Mouse (Mus musculus) spleen, postnatal 0 days (tissue): Measurements from ENCODE around the gene Gdpd5. TPM values are rescaled to one million over a fixed set of nuclear protein-coding genes. Genes with fewer than 3 reads are reported as not detected.

Experiments used
- polyA plus RNA-seq: library from polyadenylated mRNA; unstranded; fragments of >200 nt; fragmentation: Nextera tagmentation; extraction: Ambion mirVana; gene quantifications from 2 replicates; pipeline ENCODE4 v1.2.1, GENCODE M21; 2015

Gene Gdpd5
- 4.0 and 5.3 TPM in 2 replicates for polyA plus RNA-seq

DNA sequence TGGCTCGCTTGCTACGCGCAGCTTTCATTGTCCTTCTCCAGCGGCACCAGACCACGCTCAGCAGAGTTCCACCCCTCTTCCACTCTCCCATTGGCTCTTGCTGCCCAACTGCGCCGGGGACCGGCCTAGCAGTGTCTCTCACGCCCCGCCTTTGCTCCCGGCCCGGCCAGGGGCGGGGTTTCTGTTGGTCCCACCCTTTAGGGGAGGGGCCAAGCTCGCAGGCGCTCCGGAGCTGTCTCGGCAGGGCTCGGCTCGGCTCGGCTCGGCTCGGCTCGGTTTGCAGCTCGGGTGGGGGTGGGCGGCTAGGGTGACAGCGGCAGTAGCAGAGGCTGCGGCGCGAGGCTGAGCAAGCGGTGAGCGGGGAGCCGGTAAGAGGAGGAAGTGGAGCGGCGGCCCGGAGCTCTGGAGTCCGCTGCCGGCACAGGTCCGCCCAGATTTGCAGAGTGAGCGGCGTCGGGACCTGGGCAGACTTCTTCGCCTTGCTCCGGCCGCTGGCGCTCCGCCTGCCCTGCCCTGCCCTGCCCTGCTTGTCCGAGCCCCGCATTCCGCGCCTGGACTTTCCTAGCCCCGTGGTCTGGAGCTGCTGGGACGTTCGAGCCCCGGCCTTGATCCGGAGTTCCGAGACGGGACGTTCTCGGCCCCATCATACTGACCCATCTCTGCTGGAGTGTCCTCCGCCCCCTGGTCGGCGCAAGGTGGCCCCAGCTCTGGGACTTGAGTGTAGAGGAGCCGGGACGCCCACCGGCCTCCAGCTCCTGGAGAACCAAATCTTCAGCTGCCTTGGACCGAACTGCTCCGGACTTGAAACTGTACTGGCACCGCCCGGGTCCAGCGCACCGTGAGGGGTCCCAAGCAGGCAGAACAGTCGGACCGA lies at the start of gene Gdpd5:
TSS of gene Gdpd5 (plus strand) at position 201 of the 874 bp plus-strand sequence.

DNA sequence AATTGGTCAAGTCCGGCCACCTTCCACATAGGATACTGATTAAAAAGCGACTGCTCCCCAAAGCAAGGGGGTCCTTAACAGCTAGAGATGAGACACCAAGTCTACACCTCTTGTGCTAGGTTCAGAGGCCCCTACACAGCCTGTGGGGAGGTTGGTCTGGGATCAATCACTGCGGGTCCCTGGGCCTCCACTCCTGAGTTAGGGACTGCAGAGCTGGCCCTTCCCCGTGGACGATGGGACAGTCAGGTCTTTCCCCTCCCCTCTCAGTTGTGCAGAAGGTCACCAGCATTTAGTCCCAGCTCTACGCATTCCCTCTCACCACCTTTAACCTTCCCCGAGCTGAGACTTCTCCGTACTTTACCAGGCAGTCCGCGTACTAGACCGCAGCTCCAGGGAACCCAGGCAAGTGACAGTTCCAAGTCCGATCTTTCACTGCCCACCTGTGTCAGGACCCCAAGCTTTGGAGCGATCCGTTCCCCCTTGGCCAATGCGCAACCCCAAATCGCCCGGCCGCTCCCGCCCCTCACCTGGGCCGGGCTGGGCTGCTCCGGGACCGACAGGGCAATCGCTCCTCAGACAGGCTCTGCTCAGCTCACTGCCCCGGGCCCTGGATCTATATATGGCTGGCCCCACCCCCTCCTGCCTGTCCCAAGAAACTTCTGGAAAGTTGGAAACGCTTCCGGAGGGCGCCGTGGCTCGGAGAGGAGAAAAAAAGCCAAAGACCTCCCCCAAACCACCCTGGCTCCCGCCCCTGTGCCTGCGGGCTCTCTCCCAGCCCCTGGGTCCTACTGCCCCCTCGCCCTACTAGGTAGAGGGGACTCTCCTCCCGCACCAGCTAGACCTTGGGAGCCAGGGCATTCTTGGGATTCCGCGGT lies 28.5 kb upstream of the Gdpd5 start, which contains the start of gene Serpinh1:
TSS of gene Serpinh1 (minus strand) at position 714 of the 875 bp plus-strand sequence.

DNA sequence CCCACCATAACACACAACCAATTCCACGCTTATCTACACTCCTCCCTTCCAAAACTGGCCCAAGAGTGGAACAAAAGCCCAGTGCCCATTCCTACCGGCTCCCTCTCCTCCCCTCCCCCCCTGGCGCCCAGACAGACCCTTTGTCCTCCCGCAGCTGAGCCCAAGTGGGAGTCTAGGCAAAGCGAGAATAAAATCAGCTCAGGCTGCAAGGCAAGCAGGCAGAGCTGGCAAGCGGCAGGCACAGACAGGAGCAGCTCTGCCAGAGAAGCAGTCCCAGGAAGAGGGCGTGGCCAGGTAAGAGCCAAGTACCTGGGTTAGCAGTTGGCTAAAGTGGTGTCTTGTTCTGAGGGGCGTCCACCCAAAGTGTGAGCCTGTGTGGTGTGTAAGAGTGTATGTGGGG lies 84.6 kb downstream of the Gdpd5 start, which contains the start of gene Klhl35:
TSS of gene Klhl35 (plus strand) at position 194 of the 400 bp plus-strand sequence.

DNA sequence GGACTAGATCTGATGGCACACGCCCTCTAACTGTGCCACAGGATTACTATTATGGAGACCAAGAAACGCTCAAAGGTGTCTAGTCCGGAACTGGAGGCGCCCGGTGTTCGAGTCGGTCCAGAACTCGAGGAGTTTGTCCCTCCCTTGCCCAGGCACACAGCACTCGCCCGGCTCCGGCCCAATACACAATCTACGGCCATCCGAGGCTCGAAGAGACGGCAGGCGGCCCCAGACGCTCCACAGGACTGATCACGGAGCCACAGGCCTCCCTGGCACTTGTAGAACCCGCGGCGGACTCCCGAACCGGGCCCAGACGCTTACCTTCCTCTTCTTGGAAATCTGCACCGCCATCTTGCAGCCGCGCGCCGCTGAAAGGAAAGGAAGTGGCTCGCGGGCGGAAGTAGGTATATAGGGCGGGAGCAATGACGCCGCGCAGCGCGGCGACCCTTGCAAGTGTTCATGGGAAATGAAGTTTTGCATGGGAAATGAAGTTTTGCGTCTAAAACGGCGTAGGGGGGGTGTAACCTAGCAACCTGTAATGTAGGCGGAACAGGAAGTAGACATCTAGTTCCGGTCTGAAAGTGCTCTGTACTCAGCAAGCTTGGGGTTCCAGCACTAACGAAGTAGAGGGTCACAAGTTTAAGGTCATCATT lies 102.2 kb downstream of the Gdpd5 start, which contains the start of gene Rps3:
TSS of gene Rps3 (minus strand) at position 468 of the 653 bp plus-strand sequence.

Other genes starting within 250 kb of the Gdpd5 start
- gene Uvrag, start 240.3 kb upstream of the Gdpd5 start, polyA plus RNA-seq, result 14.2 and 17.9 TPM in 2 replicates
- gene Dgat2, start 198.7 kb upstream of the Gdpd5 start, polyA plus RNA-seq, result 8.2 and 11.0 TPM in 2 replicates
- 0.52 and 1.3 TPM in 2 replicates for gene Mogat2, start 142.8 kb upstream of the Gdpd5 start, polyA plus RNA-seq
- gene Map6, start 114.0 kb upstream of the Gdpd5 start, polyA plus RNA-seq, result 0.45 and 0.49 TPM in 2 replicates
- gene Serpinh1, start 28.2 kb upstream of the Gdpd5 start, polyA plus RNA-seq, result 147 and 183 TPM in 2 replicates
- 0.72 and 1.3 TPM in 2 replicates for gene Klhl35, start 84.6 kb downstream of the Gdpd5 start, polyA plus RNA-seq
- gene Rps3, start 102.3 kb downstream of the Gdpd5 start, polyA plus RNA-seq, result 744 and 779 TPM in 2 replicates
- 57.0 and 60.3 TPM in 2 replicates for gene Arrb1, start 154.1 kb downstream of the Gdpd5 start, polyA plus RNA-seq
- 1.0 and 1.9 TPM in 2 replicates for gene Tpbgl, start 245.7 kb downstream of the Gdpd5 start, polyA plus RNA-seq